Mouse (Mus musculus) megakaryocyte progenitor cell, adult 5-6 weeks (primary cell): ENCODE results near the gene Cul5. TPM values are rescaled to one million over a fixed set of nuclear protein-coding genes. Genes with fewer than 3 reads are reported as not detected.

Experiments used
- ATAC-seq: replicated peaks from 2 replicates; pipeline ENCODE4 v1.8.0; 2016; ENCODE audit warnings: mild to moderate bottlenecking, moderate TSS enrichment, inconsistent platforms; ENCODE audit not compliant: poor library complexity
- total RNA-seq, 2 experiments: library from RNA; stranded (forward) in 1 of 2; stranded (reverse) in 1 of 2; fragments of 157-497, 149-512 nt in 1 of 2; fragments of 200-1000 nt in 1 of 2; gene quantifications; 2 replicates each; pipeline versions ENCODE4 v1.2.3 to v1.2.4; 2015 to 2017

Gene Cul5
- total RNA-seq, 2 experiments from 2014 or later = 26.4 to 48.9 TPM

- no peak for ATAC-seq
Observed at GRCm38 (mm10) chr9:53609306-53609967, 60.4 kb downstream of the Cul5 start.

- ATAC-seq = no peak
Observed at GRCm38 (mm10) chr9:53607816-53608215, 62.0 kb downstream of the Cul5 start.

DNA sequence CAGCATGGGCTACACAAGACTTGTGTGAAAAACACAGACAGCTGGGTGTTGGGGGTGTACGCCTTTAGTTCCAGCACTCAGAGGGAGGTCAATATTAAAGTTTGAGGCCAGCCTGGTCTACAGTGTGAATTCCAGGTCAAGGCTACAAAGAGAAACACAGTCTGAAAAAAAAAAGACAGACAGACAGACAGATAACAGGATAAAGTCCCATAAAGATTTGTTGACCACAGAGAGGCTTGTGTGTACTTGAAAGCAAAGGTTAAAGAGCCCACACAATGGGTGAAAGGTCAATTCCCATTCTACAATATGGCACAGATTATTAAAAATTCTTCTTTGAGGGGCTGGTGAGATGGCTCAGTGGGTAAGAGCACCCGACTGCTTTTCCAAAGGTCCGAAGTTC lies 62.6 kb downstream of the Cul5 start:
- ATAC-seq = no peak

GRCm38 (mm10) chr9:53604954-53605353 lies 64.9 kb downstream of the Cul5 start:
- ATAC-seq = no peak

DNA sequence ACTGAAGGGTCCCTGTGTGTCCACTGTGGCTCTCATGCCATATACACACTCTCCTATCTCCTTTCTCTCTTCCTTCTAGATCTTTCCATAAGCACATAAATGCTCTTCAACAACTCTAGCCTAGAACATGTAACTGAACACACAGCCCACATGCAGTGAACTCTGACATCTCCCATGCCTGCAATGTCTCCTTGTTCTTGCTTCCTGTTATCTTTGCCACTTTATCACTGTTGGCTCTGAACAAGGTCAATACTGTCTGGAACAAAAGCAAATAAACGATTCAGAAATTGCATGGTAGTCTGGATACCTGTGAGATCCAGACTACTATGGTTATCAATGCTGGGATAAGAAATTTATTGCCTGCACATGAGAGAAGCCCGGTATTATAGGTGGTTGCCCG lies 66.0 kb downstream of the Cul5 start:
- ATAC-seq = no peak

- peak; percentile 72 for ATAC-seq
Observed at GRCm38 (mm10) chr9:53603384-53603783, 66.4 kb downstream of the Cul5 start.

DNA sequence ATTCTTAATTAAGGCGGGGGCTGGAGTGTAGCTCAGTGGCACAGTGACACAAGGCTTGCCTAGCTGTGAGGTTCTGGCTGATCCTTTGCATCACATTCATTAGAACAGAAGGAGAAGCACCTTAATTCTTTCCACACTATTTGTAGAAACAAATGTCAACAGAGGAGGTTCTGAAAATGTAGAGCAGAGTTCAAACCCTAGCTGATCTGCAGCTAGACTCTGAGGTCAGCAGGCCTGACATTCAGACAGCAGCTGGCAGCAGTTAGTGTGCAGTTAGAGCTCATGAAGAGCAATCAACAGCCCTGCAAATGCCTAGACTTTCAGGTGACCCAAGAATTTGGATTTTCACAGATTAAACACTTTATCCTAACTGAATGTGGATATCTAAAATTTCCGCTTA lies 68.3 kb downstream of the Cul5 start:
- no peak for ATAC-seq

- ATAC-seq = no peak
Observed at GRCm38 (mm10) chr9:53598631-53599030, 71.2 kb downstream of the Cul5 start.

GRCm38 (mm10) chr9:53596971-53597600 lies 72.7 kb downstream of the Cul5 start:
- no peak for ATAC-seq

DNA sequence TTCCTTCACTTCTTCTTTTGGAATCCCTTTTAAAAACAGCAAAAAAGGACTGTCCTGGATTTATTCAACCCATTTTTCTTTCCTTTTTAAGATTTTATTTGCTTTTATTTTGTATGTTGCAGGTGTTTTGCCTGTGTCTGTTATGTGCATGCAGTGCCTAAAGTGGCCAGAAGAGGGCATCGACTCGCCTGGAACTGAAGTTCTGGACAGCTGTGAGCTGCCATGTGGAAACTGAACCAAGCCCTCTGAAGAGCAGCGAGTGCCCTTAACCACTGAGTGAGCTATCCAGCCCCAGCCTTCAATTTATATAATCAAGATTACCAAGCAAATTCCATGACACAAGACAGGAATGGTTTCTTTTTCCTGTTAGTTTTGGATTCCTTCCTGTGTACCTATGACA lies 75.0 kb downstream of the Cul5 start:
- peak; percentile 99 for ATAC-seq

DNA sequence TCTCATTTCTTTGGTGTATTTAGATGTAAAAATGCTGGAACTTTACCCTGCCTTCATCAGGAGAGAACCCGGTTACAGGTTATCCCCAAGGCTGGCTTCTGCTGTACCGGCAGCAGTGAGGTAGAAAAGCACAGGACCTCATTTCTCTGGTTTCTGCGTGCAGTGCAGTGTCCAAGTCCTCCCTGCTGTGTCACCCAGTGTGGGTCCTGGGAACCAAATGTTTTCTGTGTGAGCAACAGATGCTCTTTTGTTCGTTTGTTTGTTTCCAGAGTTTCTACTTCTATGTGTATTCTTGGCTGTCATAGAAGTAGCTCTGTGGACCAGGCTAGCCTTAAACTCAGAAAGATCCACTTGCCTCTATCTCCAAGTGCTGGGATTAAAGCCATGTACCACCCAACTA lies 87.9 kb downstream of the Cul5 start:
- no peak for ATAC-seq

GRCm38 (mm10) chr9:53575721-53576120 lies 94.1 kb downstream of the Cul5 start:
- ATAC-seq = no peak

- ATAC-seq = no peak
Observed at GRCm38 (mm10) chr9:53572516-53573307, 97.1 kb downstream of the Cul5 start.

GRCm38 (mm10) chr9:53570662-53571061 lies 99.2 kb downstream of the Cul5 start:
- no peak; the same call in 1 of the 2 replicates for ATAC-seq

Other genes with a start within 250 kb of the Cul5 start
- gene Atm, start 133.3 kb downstream of the Cul5 start, total RNA-seq (2015) = 32.2 and 42.4 TPM in 2 replicates
- gene Atm, start 133.3 kb downstream of the Cul5 start, total RNA-seq (2017) = 33.6 and 54.9 TPM in 2 replicates
- gene Npat, start 133.0 kb downstream of the Cul5 start, total RNA-seq (2015) = 35.7 and 36.8 TPM in 2 replicates
- gene Npat, start 133.0 kb downstream of the Cul5 start, total RNA-seq (2017) = 19.7 and 24.9 TPM in 2 replicates
- gene Acat1, start 59.6 kb downstream of the Cul5 start, total RNA-seq (2015) = 83.7 and 109 TPM in 2 replicates
- 64.5 and 64.7 TPM in 2 replicates for gene Acat1, start 59.6 kb downstream of the Cul5 start, total RNA-seq (2017)
- 0.64 TPM in 1 of 2 replicates, not detected in the other for gene Rab39, start 36.2 kb upstream of the Cul5 start, total RNA-seq (2015)
- 0.17 and 0.21 TPM in 2 replicates for gene Rab39, start 36.2 kb upstream of the Cul5 start, total RNA-seq (2017)
- 0.71 and 2.3 TPM in 2 replicates for gene Slc35f2, start 101.5 kb upstream of the Cul5 start, total RNA-seq (2015)
- gene Slc35f2, start 101.5 kb upstream of the Cul5 start, total RNA-seq (2017) = 1.5 and 2.5 TPM in 2 replicates
- gene Sln, start 180.2 kb upstream of the Cul5 start, total RNA-seq (2015) = not detected in 2 replicates
- gene Sln, start 180.2 kb upstream of the Cul5 start, total RNA-seq (2017) = not detected in 2 replicates